In genomic region chr10:128896807-128897206, GRCm38 (mm10) we compare ENCODE assay signal across 21 mouse cellular contexts. TPM values are rescaled to one million over a fixed set of nuclear protein-coding genes. Genes with fewer than 3 reads are reported as not detected.
A peak's percentile ranks its signal among the peaks of the same experiment; 100 is the strongest.
DNase-seq lines count a peak whose midpoint lies in the region; ATAC-seq and TF ChIP-seq lines count a peak whose summit lies in the region.
"Had no signal": no experiment of that assay in that cellular context is flagged by ENCODE, and none has a peak within 500 bp of the region (broad histone marks: within the 10 kb centered on the region; RNA-seq: fewer than 3 reads in every experiment).

No protein-coding gene starts in this region.

- DNase-seq in forebrain, embryonic 10.5 days (ENCODE audit: extremely low spot score, low spot score): no peak
- no peak for DNase-seq in layer of hippocampus, adult 2 months (ENCODE audit: low spot score in 2 of 2)
- DNase-seq in layer of hippocampus, postnatal 36 days: no peak
- no peak for DNase-seq in midbrain, postnatal 0 days (ENCODE audit: low spot score)
- no peak for DNase-seq in heart, postnatal 25 days (ENCODE audit: low spot score)
- DNase-seq: adrenal gland, adult 8-10 months; cerebellum, adult 8-10 months; gastrocnemius, postnatal 14 days; heart, adult 18-20 months; heart, postnatal 4 days; lung, adult 18-20 months; lung, postnatal 14 days; right cerebral cortex, postnatal 25 days had no signal

- H3K4me1 ChIP-seq in forebrain, embryonic 12.5 days: peaks cover 20% of the 10 kb centered on the region
- peaks cover 27% of the 10 kb centered on the region for H3K4me1 ChIP-seq in forebrain, embryonic 10.5 days
- peaks cover 29% of the 10 kb centered on the region for H3K4me1 ChIP-seq in embryonic facial prominence, embryonic 13.5 days
- peaks cover 5% of the 10 kb centered on the region; the same call in 1 of the 2 replicates for H3K4me1 ChIP-seq in midbrain, postnatal 0 days (ENCODE audit: insufficient read depth, low read length)
- peaks cover 25% of the 10 kb centered on the region for H3K4me1 ChIP-seq in kidney, embryonic 15.5 days

- H3K27me3 ChIP-seq in forebrain, embryonic 12.5 days: peaks cover 25% of the 10 kb centered on the region
- peaks cover 52% of the 10 kb centered on the region for H3K27me3 ChIP-seq in forebrain, embryonic 10.5 days (ENCODE audit: poor library complexity, severe bottlenecking)
- peaks cover 20% of the 10 kb centered on the region for H3K27me3 ChIP-seq in embryonic facial prominence, embryonic 13.5 days
- peaks cover 10% of the 10 kb centered on the region; the same call in 1 of the 2 replicates for H3K27me3 ChIP-seq in midbrain, postnatal 0 days (ENCODE audit: insufficient read depth, low read length)
- peaks cover 35% of the 10 kb centered on the region for H3K27me3 ChIP-seq in kidney, embryonic 15.5 days
- H3K27me3 ChIP-seq: Patski had no signal

- no peaks in the 10 kb centered on the region for H3K36me3 ChIP-seq in forebrain, embryonic 12.5 days (replicated peaks)
- H3K36me3 ChIP-seq in forebrain, embryonic 10.5 days (replicated peaks): no peaks in the 10 kb centered on the region
- H3K36me3 ChIP-seq in embryonic facial prominence, embryonic 13.5 days: no peaks in the 10 kb centered on the region
- no peaks in the 10 kb centered on the region for H3K36me3 ChIP-seq in midbrain, postnatal 0 days (ENCODE audit: insufficient read depth, low read length)
- no peaks in the 10 kb centered on the region for H3K36me3 ChIP-seq in kidney, embryonic 15.5 days

- intact Hi-C loops in heart, postnatal 25 days (cut with DNase I): no loop called here

- no peak for TF ChIP-seq CTCF in layer of hippocampus, adult 2 months (conservative IDR thresholded peaks at IDR 0.05)
- TF ChIP-seq CTCF in midbrain, postnatal 0 days (IDR thresholded peaks at IDR 0.05): no peak

- no peak overlapping the region for H3K27ac ChIP-seq in forebrain, embryonic 12.5 days
- no peak overlapping the region for H3K27ac ChIP-seq in forebrain, embryonic 10.5 days
- peak overlapping the region; percentile 85 for H3K27ac ChIP-seq in layer of hippocampus, adult 2 months
- H3K27ac ChIP-seq in embryonic facial prominence, embryonic 13.5 days: peak overlapping the region; percentile 12; the same call in 1 of the 2 replicates
- no peak overlapping the region for H3K27ac ChIP-seq in midbrain, postnatal 0 days (ENCODE audit: low read depth, low read length)
- H3K27ac ChIP-seq in kidney, embryonic 15.5 days: no peak overlapping the region
- H3K27ac ChIP-seq: kidney, postnatal 0 days had no signal

- H3K9me3 ChIP-seq in forebrain, embryonic 12.5 days: no peaks in the 10 kb centered on the region
- H3K9me3 ChIP-seq in forebrain, embryonic 10.5 days: no peaks in the 10 kb centered on the region
- no peaks in the 10 kb centered on the region for H3K9me3 ChIP-seq in embryonic facial prominence, embryonic 13.5 days
- H3K9me3 ChIP-seq in midbrain, postnatal 0 days (ENCODE audit: low read length): no peaks in the 10 kb centered on the region
- no peaks in the 10 kb centered on the region for H3K9me3 ChIP-seq in kidney, embryonic 15.5 days (replicated peaks)

- no peak overlapping the region for H3K9ac ChIP-seq in forebrain, embryonic 12.5 days
- 0 out of 2 replicates have a peak overlapping the region, but pooled peaks have one; percentile 52 for H3K9ac ChIP-seq in embryonic facial prominence, embryonic 13.5 days
- no peak overlapping the region; the same call in 1 of the 2 replicates for H3K9ac ChIP-seq in midbrain, postnatal 0 days (replicated peaks; ENCODE audit: low read length, poor library complexity, severe bottlenecking)
- no peak overlapping the region for H3K9ac ChIP-seq in kidney, embryonic 15.5 days

- WGBS in forebrain, embryonic 12.5 days: 37% methylated on average over 1 of the region's 1 CpGs
- WGBS in forebrain, embryonic 10.5 days: 52% methylated on average over 1 of the region's 1 CpGs
- 19% methylated on average over 1 of the region's 1 CpGs for WGBS in embryonic facial prominence, embryonic 13.5 days
- 55% methylated on average over 1 of the region's 1 CpGs for WGBS in midbrain, postnatal 0 days
- WGBS in kidney, embryonic 15.5 days: 58% methylated on average over 1 of the region's 1 CpGs

- H3K4me3 ChIP-seq in forebrain, embryonic 12.5 days (replicated peaks): no peak overlapping the region
- no peak overlapping the region for H3K4me3 ChIP-seq in forebrain, embryonic 10.5 days
- H3K4me3 ChIP-seq in layer of hippocampus, adult 2 months: peak overlapping the region; percentile 34; the same call in 1 of the 2 replicates
- no peak overlapping the region for H3K4me3 ChIP-seq in embryonic facial prominence, embryonic 13.5 days
- H3K4me3 ChIP-seq in midbrain, postnatal 0 days (ENCODE audit: low read depth, low read length): peak overlapping the region; percentile 14; the same call in 1 of the 2 replicates
- H3K4me3 ChIP-seq in kidney, embryonic 15.5 days (replicated peaks): no peak overlapping the region

- no peak for ATAC-seq in forebrain, embryonic 12.5 days (ENCODE audit: low FRiP score)
- ATAC-seq in embryonic facial prominence, embryonic 13.5 days (ENCODE audit: insufficient number of reproducible peaks, insufficient read depth, low FRiP score, low TSS enrichment, low read depth): 0 out of 2 replicates have a peak, but pooled peaks have one; percentile 7
- no peak for ATAC-seq in midbrain, postnatal 0 days (ENCODE audit: low FRiP score)
- no peak for ATAC-seq in kidney, embryonic 15.5 days (replicated peaks; ENCODE audit: low FRiP score)
- ATAC-seq: intestine, postnatal 0 days; Patski had no signal

- 0 out of 2 replicates have a peak overlapping the region, but pooled peaks have one; percentile 22 for H3K4me2 ChIP-seq in forebrain, embryonic 12.5 days
- H3K4me2 ChIP-seq in embryonic facial prominence, embryonic 13.5 days: peak overlapping the region; percentile 50
- no peak overlapping the region; the same call in 1 of the 2 replicates for H3K4me2 ChIP-seq in midbrain, postnatal 0 days (ENCODE audit: low read depth, low read length, poor library complexity, severe bottlenecking)
- H3K4me2 ChIP-seq in kidney, embryonic 15.5 days: no peak overlapping the region
- H3K4me2 ChIP-seq: liver, embryonic 11.5 days had no signal

RNA-seq across cellular contexts. Expression of gene Cd63, which starts 4.0 kb away (rescaled TPM):
- polyA plus RNA-seq in forebrain, embryonic 12.5 days (2016; fragmentation: Nextera tagmentation; extraction: Ambion mirVana): 129 and 160 TPM in 2 replicates
- polyA plus RNA-seq in forebrain, embryonic 10.5 days (2016; fragmentation: Nextera tagmentation; extraction: Ambion mirVana): 179 and 184 TPM in 2 replicates
- total RNA-seq in layer of hippocampus, adult 2 months (2021): 10 to 100 TPM; 71.0 to 81.9 TPM
- total RNA-seq in layer of hippocampus, postnatal 36 days (2021): 10 to 100 TPM; 77.8 to 79.7 TPM
- 663 and 674 TPM in 2 replicates for polyA plus RNA-seq in embryonic facial prominence, embryonic 13.5 days (2015; fragmentation: Nextera tagmentation; extraction: Ambion mirVana)
- 16.6 and 28.6 TPM in 2 replicates for total RNA-seq in midbrain, postnatal 0 days (2014; rRNA removed)
- 231 and 238 TPM in 2 replicates for polyA plus RNA-seq in midbrain, postnatal 0 days (2015; fragmentation: Nextera tagmentation; extraction: Ambion mirVana)
- polyA plus RNA-seq in kidney, embryonic 15.5 days (2015; fragmentation: Nextera tagmentation; extraction: Ambion mirVana): 671 and 731 TPM in 2 replicates
- 100 to 1,000 TPM; 110 to 123 TPM for total RNA-seq in heart, postnatal 25 days (2021)

RNA-seq across cellular contexts. Expression of gene Gdf11, which starts 5.3 kb away (rescaled TPM):
- 9.3 and 9.6 TPM in 2 replicates for polyA plus RNA-seq in forebrain, embryonic 12.5 days (2016; fragmentation: Nextera tagmentation; extraction: Ambion mirVana)
- 9.7 and 10.7 TPM in 2 replicates for polyA plus RNA-seq in forebrain, embryonic 10.5 days (2016; fragmentation: Nextera tagmentation; extraction: Ambion mirVana)
- total RNA-seq in layer of hippocampus, adult 2 months (2021): 10 to 100 TPM; 20.5 to 21.9 TPM
- 10 to 100 TPM; 20.4 to 22.7 TPM for total RNA-seq in layer of hippocampus, postnatal 36 days (2021)
- 7.0 and 8.3 TPM in 2 replicates for polyA plus RNA-seq in embryonic facial prominence, embryonic 13.5 days (2015; fragmentation: Nextera tagmentation; extraction: Ambion mirVana)
- 16.9 and 22.4 TPM in 2 replicates for total RNA-seq in midbrain, postnatal 0 days (2014; rRNA removed)
- 6.5 and 7.5 TPM in 2 replicates for polyA plus RNA-seq in midbrain, postnatal 0 days (2015; fragmentation: Nextera tagmentation; extraction: Ambion mirVana)
- polyA plus RNA-seq in kidney, embryonic 15.5 days (2015; fragmentation: Nextera tagmentation; extraction: Ambion mirVana): 7.2 and 8.7 TPM in 2 replicates
- total RNA-seq in heart, postnatal 25 days (2021): 1 to 10 TPM; 2.3 to 2.6 TPM

RNA-seq across cellular contexts. Expression of gene Rdh5, which starts 25.9 kb away (rescaled TPM):
- 11.3 and 13.3 TPM in 2 replicates for polyA plus RNA-seq in forebrain, embryonic 12.5 days (2016; fragmentation: Nextera tagmentation; extraction: Ambion mirVana)
- polyA plus RNA-seq in forebrain, embryonic 10.5 days (2016; fragmentation: Nextera tagmentation; extraction: Ambion mirVana): 11.0 and 12.8 TPM in 2 replicates
- total RNA-seq in layer of hippocampus, adult 2 months (2021): 1 to 10 TPM; 4.3 to 8.4 TPM
- total RNA-seq in layer of hippocampus, postnatal 36 days (2021): 1 to 10 TPM; 6.4 to 8.9 TPM
- 12.7 and 16.4 TPM in 2 replicates for polyA plus RNA-seq in embryonic facial prominence, embryonic 13.5 days (2015; fragmentation: Nextera tagmentation; extraction: Ambion mirVana)
- 8.8 and 10.5 TPM in 2 replicates for total RNA-seq in midbrain, postnatal 0 days (2014; rRNA removed)
- polyA plus RNA-seq in midbrain, postnatal 0 days (2015; fragmentation: Nextera tagmentation; extraction: Ambion mirVana): 8.8 and 10.8 TPM in 2 replicates
- polyA plus RNA-seq in kidney, embryonic 15.5 days (2015; fragmentation: Nextera tagmentation; extraction: Ambion mirVana): 15.3 and 18.8 TPM in 2 replicates
- total RNA-seq in heart, postnatal 25 days (2021): 1 to 10 TPM; 5.0 to 7.9 TPM

RNA-seq across cellular contexts. Expression of gene Bloc1s1, which starts 27.0 kb away (rescaled TPM):
- polyA plus RNA-seq in forebrain, embryonic 12.5 days (2016; fragmentation: Nextera tagmentation; extraction: Ambion mirVana): 183 and 188 TPM in 2 replicates
- 166 and 178 TPM in 2 replicates for polyA plus RNA-seq in forebrain, embryonic 10.5 days (2016; fragmentation: Nextera tagmentation; extraction: Ambion mirVana)
- 100 to 1,000 TPM in 1 of 2 experiments, 10 to 100 TPM in 1; 88.5 to 102 TPM for total RNA-seq in layer of hippocampus, adult 2 months (2021)
- 10 to 100 TPM; 92.9 to 94.1 TPM for total RNA-seq in layer of hippocampus, postnatal 36 days (2021)
- polyA plus RNA-seq in embryonic facial prominence, embryonic 13.5 days (2015; fragmentation: Nextera tagmentation; extraction: Ambion mirVana): 206 and 216 TPM in 2 replicates
- 87.8 and 100 TPM in 2 replicates for total RNA-seq in midbrain, postnatal 0 days (2014; rRNA removed)
- 240 and 265 TPM in 2 replicates for polyA plus RNA-seq in midbrain, postnatal 0 days (2015; fragmentation: Nextera tagmentation; extraction: Ambion mirVana)
- polyA plus RNA-seq in kidney, embryonic 15.5 days (2015; fragmentation: Nextera tagmentation; extraction: Ambion mirVana): 220 and 231 TPM in 2 replicates
- total RNA-seq in heart, postnatal 25 days (2021): 100 to 1,000 TPM; 183 to 185 TPM

RNA-seq across cellular contexts. Expression of gene Itga7, which starts 36.8 kb away (rescaled TPM):
- polyA plus RNA-seq in forebrain, embryonic 12.5 days (2016; fragmentation: Nextera tagmentation; extraction: Ambion mirVana): 0.46 and 0.73 TPM in 2 replicates
- 0.15 and 0.36 TPM in 2 replicates for polyA plus RNA-seq in forebrain, embryonic 10.5 days (2016; fragmentation: Nextera tagmentation; extraction: Ambion mirVana)
- 10 to 100 TPM; 39.5 to 42.9 TPM for total RNA-seq in layer of hippocampus, adult 2 months (2021)
- total RNA-seq in layer of hippocampus, postnatal 36 days (2021): 10 to 100 TPM; 30.1 to 35.4 TPM
- 1.2 and 2.0 TPM in 2 replicates for polyA plus RNA-seq in embryonic facial prominence, embryonic 13.5 days (2015; fragmentation: Nextera tagmentation; extraction: Ambion mirVana)
- total RNA-seq in midbrain, postnatal 0 days (2014; rRNA removed): 18.9 and 23.3 TPM in 2 replicates
- polyA plus RNA-seq in midbrain, postnatal 0 days (2015; fragmentation: Nextera tagmentation; extraction: Ambion mirVana): 13.6 and 14.0 TPM in 2 replicates
- polyA plus RNA-seq in kidney, embryonic 15.5 days (2015; fragmentation: Nextera tagmentation; extraction: Ambion mirVana): 3.6 and 4.2 TPM in 2 replicates
- total RNA-seq in heart, postnatal 25 days (2021): 100 to 1,000 TPM; 165 to 176 TPM
- total RNA-seq: megakaryocyte, adult 5-6 weeks had no signal

Comparison
In these comparisons a context has a peak if more than half of its experiments do, and no peak if none do; other contexts are left out.
1. H3K27ac ChIP-seq: peak in layer of hippocampus, adult 2 months (single experiment) and embryonic facial prominence, embryonic 13.5 days (single experiment); none in forebrain, embryonic 12.5 days (single experiment), forebrain, embryonic 10.5 days (single experiment), midbrain, postnatal 0 days (single experiment) and kidney, embryonic 15.5 days (single experiment).
2. H3K4me2 ChIP-seq: peak in forebrain, embryonic 12.5 days (single experiment) and embryonic facial prominence, embryonic 13.5 days (single experiment); none in midbrain, postnatal 0 days (single experiment) and kidney, embryonic 15.5 days (single experiment).
3. H3K4me3 ChIP-seq: peak in layer of hippocampus, adult 2 months (single experiment) and midbrain, postnatal 0 days (single experiment); none in forebrain, embryonic 12.5 days (single experiment), forebrain, embryonic 10.5 days (single experiment), embryonic facial prominence, embryonic 13.5 days (single experiment) and kidney, embryonic 15.5 days (single experiment).